Mouse (Mus musculus) kidney, embryonic 14.5 days (tissue): ENCODE data around the gene Slc12a6. TPM values are rescaled to one million over a fixed set of nuclear protein-coding genes. Genes with fewer than 3 reads are reported as not detected.

ENCODE experiments used
- ATAC-seq: fragments of 200-750 bp; cut with Nextera tagmentation; 2 replicates; pipeline ENCODE4 v1.8.0; 2017; ENCODE audit warnings: moderate number of reproducible peaks, mild to moderate bottlenecking, moderate TSS enrichment, moderate library complexity; ENCODE audit not compliant: low FRiP score, low TSS enrichment
- H3K27ac ChIP-seq: fragments of 300-500 bp; sonication (generic); 2 replicates; pipeline ENCODE4 v1.5.1; 2014; ENCODE audit warnings: low read depth, mild to moderate bottlenecking, low read length, moderate library complexity, mixed read lengths
- H3K27me3 ChIP-seq: fragments of 300-500 bp; sonication (generic); 2 replicates; pipeline ENCODE4 v1.6.1; 2014; ENCODE audit warnings: mild to moderate bottlenecking, low read length; ENCODE audit not compliant: control insufficient read depth, insufficient read depth
- H3K36me3 ChIP-seq: fragments of 300-500 bp; sonication (generic); 2 replicates; pipeline ENCODE4 v1.6.1; 2014; ENCODE audit warnings: low read length, mixed read lengths; ENCODE audit not compliant: control insufficient read depth, insufficient read depth
- H3K4me1 ChIP-seq: fragments of 300-500 bp; sonication (generic); 2 replicates; pipeline ENCODE4 v1.6.1; 2014; ENCODE audit warnings: low read length, mixed read lengths; ENCODE audit not compliant: control insufficient read depth, insufficient read depth
- H3K4me2 ChIP-seq: fragments of 300-500 bp; sonication (generic); replicated peaks from 2 replicates; pipeline ENCODE4 v1.6.1; 2014; ENCODE audit warnings: low read depth, mild to moderate bottlenecking, low read length
- H3K4me3 ChIP-seq: fragments of 300-500 bp; sonication (generic); 2 replicates; pipeline ENCODE4 v1.5.1; 2014; ENCODE audit warnings: mild to moderate bottlenecking, low read length
- H3K9ac ChIP-seq: fragments of 300-500 bp; sonication (generic); 2 replicates; pipeline ENCODE4 v1.6.1; 2014; ENCODE audit warnings: low read depth, mild to moderate bottlenecking, low read length, moderate library complexity
- H3K9me3 ChIP-seq: fragments of 300-500 bp; sonication (generic); 2 replicates; pipeline ENCODE4 v1.6.1; 2016; ENCODE audit warnings: low read length; ENCODE audit not compliant: control insufficient read depth
- WGBS: fragments of 180-500 bp; shearing (Covaris S2); extraction: QIAGEN DNeasy Blood & Tissue Kit; methylation state at CpG from one replicate; pipeline ENCODE4 v1.1.7; 2014; 5-methylcytosine and 5-hydroxymethylcytosine counted together
- polyA plus RNA-seq: library from polyadenylated mRNA; unstranded; fragments of >200 nt; fragmentation: Nextera tagmentation; extraction: Ambion mirVana; gene quantifications from 2 replicates; pipeline ENCODE4 v1.2.1, GENCODE M21; 2014

Slc12a6 gene
- polyA plus RNA-seq, 1 experiment from 2014 or later, result 12.7 TPM

DNA sequence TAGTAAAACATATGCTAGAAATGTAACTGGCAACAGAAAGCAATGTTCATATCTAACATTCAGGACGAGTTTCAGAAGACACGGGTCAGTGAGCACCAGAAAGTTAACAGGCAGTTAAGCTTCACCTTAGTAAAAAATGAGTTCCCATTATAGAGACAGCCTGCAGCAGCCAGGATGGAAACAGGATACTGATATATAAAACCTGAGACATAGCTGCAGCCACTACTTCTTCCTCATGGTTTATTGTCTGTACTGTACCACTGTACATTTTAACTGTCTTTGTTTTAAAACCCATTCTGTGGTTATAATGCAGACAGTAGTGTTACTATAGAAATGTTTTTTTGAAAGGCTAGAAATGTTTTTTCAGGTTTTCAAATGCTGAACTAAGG is 95.2 kb downstream of the Slc12a6 start:
- Histone ChIP-seq H3K27me3 (no peaks in the 10 kb centered on the region), H3K4me3 (no peak overlapping the region), H3K9me3 (no peaks in the 10 kb centered on the region), H3K36me3 (peaks cover 63% of the 10 kb centered on the region), H3K4me2 (no peak overlapping the region), H3K9ac (no peak overlapping the region), H3K4me1 (no peaks in the 10 kb centered on the region), H3K27ac (0 out of 2 replicates have a peak overlapping the region, but pooled peaks have one; percentile 12)
- WGBS, result 45% methylated on average over 2 of the region's 2 CpGs
- peak; percentile 77; the same call in 1 of the 2 replicates for ATAC-seq

DNA sequence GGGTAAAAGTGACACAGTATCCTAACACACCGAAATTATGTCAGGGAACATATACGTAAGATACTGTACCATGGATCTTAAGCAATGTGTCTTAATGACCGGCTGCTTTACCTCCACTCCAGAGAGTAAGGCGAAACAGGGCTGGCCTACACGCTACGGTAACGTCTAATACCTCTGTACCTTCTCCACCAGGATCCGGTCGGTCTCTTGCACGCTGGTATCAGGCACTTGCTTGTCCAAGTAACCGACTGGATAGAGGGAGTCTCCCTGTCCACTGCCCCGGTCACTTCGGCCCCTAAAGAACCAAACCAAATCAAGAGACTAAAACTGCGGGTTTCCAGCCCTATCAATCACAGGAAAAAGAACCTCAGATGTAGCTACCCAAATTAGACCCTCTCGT is 101.6 kb downstream of the Slc12a6 start:
- Histone ChIP-seq H3K27ac (0 out of 2 replicates have a peak overlapping the region, but pooled peaks have one; percentile 91), H3K9ac (peak overlapping the region; percentile 79), H3K27me3 (no peaks in the 10 kb centered on the region), H3K4me3 (peak overlapping the region; percentile 90), H3K4me1 (peaks cover 8% of the 10 kb centered on the region; the same call in 1 of the 2 replicates), H3K9me3 (no peaks in the 10 kb centered on the region), H3K4me2 (peak overlapping the region; percentile 78), H3K36me3 (peaks cover 22% of the 10 kb centered on the region)
- ATAC-seq, result 0 out of 2 replicates have a peak, but pooled peaks have one; percentile 41
- WGBS, result 18% methylated on average over 15 of the region's 15 CpGs

DNA sequence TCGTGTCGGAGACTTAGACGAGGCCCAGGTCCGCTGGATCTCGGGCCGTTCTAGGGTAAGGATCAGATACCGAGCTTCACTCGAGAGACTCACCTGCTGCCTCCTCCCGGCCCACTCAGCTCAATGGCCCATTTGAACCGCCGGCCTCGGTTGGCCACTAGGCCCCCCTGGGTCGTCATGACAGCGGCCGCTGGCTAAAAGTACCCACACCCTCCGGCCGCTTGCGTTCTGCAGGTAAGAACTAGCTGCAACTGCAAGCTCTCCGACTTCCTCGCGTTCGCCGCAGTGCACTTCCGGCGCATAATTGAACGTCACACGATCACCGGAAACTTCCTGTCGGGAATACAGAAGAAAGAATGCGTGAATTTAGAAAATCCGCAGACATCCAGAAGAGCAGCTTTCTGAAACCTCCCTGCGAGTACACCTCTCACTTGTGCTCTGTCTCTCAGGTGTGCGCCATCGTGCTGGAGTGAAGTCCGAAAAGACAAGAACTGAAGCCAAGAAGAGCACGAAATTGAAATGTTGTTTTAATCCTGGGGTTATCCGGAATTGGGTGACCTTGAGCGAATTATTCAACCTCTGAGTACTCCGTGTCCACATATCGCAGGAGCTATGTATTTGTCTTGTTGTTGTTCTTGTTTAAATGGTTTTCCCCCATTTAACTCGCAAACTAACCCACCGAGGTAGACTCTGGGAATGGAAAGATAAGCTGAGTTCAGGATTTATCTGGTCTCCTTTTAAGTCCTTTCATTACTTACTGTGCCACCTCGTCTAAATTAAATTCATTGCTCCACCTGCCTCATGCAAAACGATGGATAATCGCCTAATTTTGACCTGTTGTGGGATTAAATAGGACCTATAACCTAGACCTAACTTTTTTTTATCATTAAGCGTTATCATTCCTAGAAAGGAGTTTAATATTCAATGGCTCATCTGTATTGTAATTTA is 102.4 kb downstream of the Slc12a6 start, which contains the start of gene Emc4:
Gene Emc4, minus strand, starts transcription at position 302 of the 948 bp plus-strand sequence.
- H3K4me1 ChIP-seq, result peaks cover 8% of the 10 kb centered on the region; the same call in 1 of the 2 replicates
- H3K4me3 ChIP-seq, result peak within 1 kb of the TSS; percentile 90
- H3K27ac ChIP-seq, result peak within 1 kb of the TSS; percentile 91
- H3K9ac ChIP-seq, result peak within 1 kb of the TSS; percentile 79
- WGBS, result 2% methylated on average over 46 of the region's 46 CpGs
- H3K36me3 ChIP-seq, result peaks cover 16% of the 10 kb centered on the region; the same call in 1 of the 2 replicates
- no peaks in the 10 kb centered on the region for H3K9me3 ChIP-seq
- no peaks in the 10 kb centered on the region for H3K27me3 ChIP-seq
- H3K4me2 ChIP-seq, result peak within 1 kb of the TSS; percentile 78
- peak; percentile 88 for ATAC-seq

DNA sequence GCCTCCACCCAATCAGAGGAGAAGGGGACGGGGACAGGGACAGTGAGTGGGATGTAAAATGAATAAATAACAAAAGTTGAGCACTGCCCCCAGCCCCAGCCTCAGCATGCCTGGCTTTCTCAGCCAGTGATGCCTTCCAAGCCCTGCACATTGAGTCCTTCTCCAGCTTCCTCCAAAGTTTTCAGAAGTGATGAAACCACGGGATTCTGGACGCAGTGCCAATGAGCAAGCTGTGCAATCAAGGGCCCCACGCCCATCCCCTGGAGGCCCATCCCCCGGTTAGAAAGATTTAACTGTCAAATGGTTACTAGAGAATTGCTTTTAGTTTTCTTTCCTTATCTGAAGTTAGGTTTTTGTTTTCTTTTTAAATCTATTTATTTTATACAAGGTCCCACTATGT is 104.3 kb downstream of the Slc12a6 start:
- Histone ChIP-seq H3K4me3 (no peak overlapping the region), H3K9ac (no peak overlapping the region), H3K36me3 (no peaks in the 10 kb centered on the region), H3K9me3 (no peaks in the 10 kb centered on the region), H3K4me1 (peaks cover 8% of the 10 kb centered on the region; the same call in 1 of the 2 replicates), H3K27ac (no peak overlapping the region), H3K4me2 (no peak overlapping the region), H3K27me3 (no peaks in the 10 kb centered on the region)
- no peak for ATAC-seq
- 74% methylated on average over 5 of the region's 5 CpGs for WGBS

DNA sequence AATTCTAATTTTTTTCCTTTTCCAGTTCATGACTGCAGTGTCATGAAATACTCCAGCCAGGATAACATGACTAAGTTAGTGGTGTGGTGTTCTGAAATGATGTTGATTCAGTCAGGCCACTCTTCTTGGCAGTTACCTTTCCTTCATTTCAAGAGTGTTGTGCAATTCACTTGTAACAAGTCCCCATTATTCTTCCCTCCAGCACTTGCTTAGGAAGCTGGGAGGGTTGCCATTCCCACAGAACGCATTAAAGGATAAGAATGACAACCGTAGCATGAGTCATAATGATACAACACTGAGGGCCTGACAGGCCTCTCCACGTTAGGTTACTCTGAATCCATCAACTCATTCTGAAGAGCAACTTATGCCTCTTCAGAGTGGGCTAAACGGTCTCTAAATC is 107.5 kb downstream of the Slc12a6 start:
- no peaks in the 10 kb centered on the region for H3K9me3 ChIP-seq
- 61% methylated on average over 4 of the region's 4 CpGs for WGBS
- ATAC-seq, result no peak
- H3K36me3 ChIP-seq, result no peaks in the 10 kb centered on the region
- H3K9ac ChIP-seq, result no peak overlapping the region
- no peaks in the 10 kb centered on the region for H3K4me1 ChIP-seq
- H3K27ac ChIP-seq, result no peak overlapping the region
- H3K4me2 ChIP-seq, result no peak overlapping the region
- no peak overlapping the region for H3K4me3 ChIP-seq
- no peaks in the 10 kb centered on the region for H3K27me3 ChIP-seq

DNA sequence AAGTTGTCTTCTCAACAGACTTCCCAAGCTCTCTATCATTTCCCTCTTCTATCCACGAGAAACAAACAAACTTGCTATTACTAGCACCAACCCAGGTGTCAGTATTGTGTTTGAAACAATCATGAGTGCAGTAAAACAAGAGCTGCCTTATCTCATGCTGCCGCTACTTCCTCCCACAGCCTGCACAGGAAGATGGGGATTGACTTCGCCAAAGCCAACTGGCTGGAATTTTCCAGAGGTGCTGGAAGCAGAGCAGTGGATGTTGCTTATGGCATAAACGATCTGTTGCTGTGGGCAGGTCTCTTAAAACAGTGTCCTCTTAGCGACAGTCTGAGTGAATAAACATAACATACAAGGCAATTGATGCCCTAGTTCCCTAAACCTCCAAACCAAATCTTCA is 109.0 kb downstream of the Slc12a6 start:
- Histone ChIP-seq H3K9me3 (no peaks in the 10 kb centered on the region), H3K9ac (no peak overlapping the region), H3K4me2 (no peak overlapping the region), H3K27me3 (no peaks in the 10 kb centered on the region), H3K27ac (no peak overlapping the region), H3K4me3 (no peak overlapping the region), H3K4me1 (no peaks in the 10 kb centered on the region), H3K36me3 (no peaks in the 10 kb centered on the region)
- 59% methylated on average over 5 of the region's 5 CpGs for WGBS
- no peak for ATAC-seq

DNA sequence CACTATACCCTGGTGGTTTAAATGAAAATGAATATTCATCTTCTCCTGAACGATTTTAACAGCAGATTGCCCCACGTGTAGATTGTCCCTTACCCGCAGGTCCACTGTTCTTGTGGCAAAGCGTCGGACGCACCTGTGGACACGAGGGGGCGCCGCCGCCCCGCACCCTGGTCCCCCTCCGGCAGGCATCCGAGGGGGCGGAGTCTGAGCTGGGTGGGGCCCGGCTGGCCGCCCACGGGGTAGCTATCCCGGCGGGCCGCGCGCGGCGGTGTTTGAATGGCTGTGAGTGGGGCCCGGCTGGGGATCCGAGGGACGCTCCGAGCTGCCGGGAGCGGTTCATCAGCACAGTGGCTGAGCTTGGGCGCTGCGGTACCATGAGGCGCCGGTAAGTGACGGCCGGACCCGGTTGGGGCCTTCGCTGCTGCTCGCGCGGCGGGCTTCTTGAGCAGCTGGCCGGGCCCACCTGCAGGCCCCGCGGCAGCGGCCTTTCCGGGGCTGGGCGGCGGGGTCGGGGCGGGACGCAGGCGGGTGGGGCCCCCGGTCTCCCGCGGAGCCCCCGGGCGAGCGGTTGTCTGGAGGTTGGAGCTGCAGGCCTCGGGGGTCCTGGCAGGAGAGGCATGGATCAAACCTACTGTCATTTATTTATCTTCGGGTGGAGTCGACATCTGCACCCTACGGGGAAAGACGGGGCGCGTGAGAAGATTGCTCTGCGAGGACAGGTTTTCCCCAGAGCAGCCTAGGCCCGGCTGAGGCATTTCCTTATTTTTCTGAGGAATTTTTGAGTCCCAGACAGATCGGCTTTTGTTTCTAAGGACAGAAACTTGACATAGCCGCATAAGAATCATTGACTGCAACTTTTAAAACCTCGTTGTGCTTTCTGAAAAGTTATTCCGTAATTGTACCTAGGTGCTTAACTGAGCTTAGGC is 113.6 kb downstream of the Slc12a6 start, which contains the start of gene Katnbl1:
Gene Katnbl1, plus strand, starts transcription at position 239 of the 926 bp plus-strand sequence.
- under 1% methylated on average over 70 of the region's 72 CpGs for WGBS
- H3K9ac ChIP-seq, result peak within 1 kb of the TSS; percentile 92

DNA sequence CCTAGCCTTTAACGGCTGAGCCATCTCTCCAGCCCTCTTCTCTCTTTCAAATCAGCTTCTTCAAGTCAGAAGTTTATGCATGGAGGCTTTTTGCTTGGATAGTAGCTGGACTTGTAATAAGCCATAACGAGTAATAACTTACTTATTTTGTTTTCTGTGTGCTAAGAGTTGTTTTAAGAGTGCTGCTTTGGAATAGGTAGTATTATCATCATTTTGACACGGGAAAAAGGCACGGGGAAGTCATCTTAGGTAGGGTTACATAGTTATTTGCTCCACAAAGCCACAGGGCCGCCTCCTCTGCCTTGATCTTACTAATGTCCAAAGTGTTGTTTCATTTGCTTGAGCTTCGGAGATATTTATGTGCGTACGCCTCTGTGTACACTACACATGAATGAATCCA is 114.5 kb downstream of the Slc12a6 start:
- no peaks in the 10 kb centered on the region for H3K36me3 ChIP-seq
- WGBS, result 32% methylated on average over 8 of the region's 8 CpGs
- H3K4me1 ChIP-seq, result peaks cover 7% of the 10 kb centered on the region; the same call in 1 of the 2 replicates
- no peaks in the 10 kb centered on the region for H3K27me3 ChIP-seq
- peak overlapping the region; percentile 92 for H3K9ac ChIP-seq
- no peaks in the 10 kb centered on the region for H3K9me3 ChIP-seq
- ATAC-seq, result no peak
- H3K4me3 ChIP-seq, result peak overlapping the region; percentile 97
- no peak overlapping the region for H3K27ac ChIP-seq
- peak overlapping the region; percentile 69 for H3K4me2 ChIP-seq

More for the DNA sequence above, 113.6 kb downstream of the Slc12a6 start, which contains the start of gene Katnbl1:
- peaks cover 7% of the 10 kb centered on the region; the same call in 1 of the 2 replicates for H3K4me1 ChIP-seq
- H3K36me3 ChIP-seq, result no peaks in the 10 kb centered on the region
- no peaks in the 10 kb centered on the region for H3K9me3 ChIP-seq
- peak; percentile 99 for ATAC-seq
- H3K4me3 ChIP-seq, result peak within 1 kb of the TSS; percentile 97
- peak within 1 kb of the TSS; percentile 70 for H3K27ac ChIP-seq
- peak within 1 kb of the TSS; percentile 69 for H3K4me2 ChIP-seq
- no peaks in the 10 kb centered on the region for H3K27me3 ChIP-seq
